Mouse (Mus musculus): ENCODE results near the gene Apof. TPM values are rescaled to one million over a fixed set of nuclear protein-coding genes. Genes with fewer than 3 reads are reported as not detected.

Gene Apof
- total and polyA plus RNA-seq, 3 experiments = 0.66 to 1.3 (median 0.99) TPM

DNA sequence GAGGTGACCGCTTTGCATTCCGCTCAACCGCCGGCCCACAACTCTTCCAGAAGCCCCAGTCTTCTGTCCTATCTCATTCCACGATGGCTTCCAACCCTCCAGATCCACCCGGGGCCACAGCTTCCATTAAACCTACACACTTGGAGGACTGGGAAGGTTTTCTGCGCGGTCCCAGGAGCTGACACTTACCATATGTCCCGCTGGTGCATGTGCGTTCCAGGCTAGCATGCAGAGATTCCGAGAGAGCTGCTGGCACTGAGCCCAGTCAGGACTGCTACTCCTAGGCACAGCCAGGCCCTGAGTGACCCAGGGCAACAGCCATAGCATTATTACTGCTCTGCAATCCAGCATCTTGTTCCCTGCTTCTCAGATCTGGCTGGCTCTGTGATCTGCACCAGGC, 29.2 kb downstream of the Apof start:
- TF ChIP-seq JUN (IDR thresholded peaks at IDR 0.05; ENCODE audit: insufficient read depth, low read depth, low read length) = no peak
- TF ChIP-seq ZMIZ1 (IDR thresholded peaks at IDR 0.05; ENCODE audit: low read depth, low read length) = no peak
- no peak for TF ChIP-seq E2F4 (IDR thresholded peaks at IDR 0.05; ENCODE audit: insufficient replicate concordance, low read depth, low read length)
- no peak for TF ChIP-seq MAFK (IDR thresholded peaks at IDR 0.05; ENCODE audit: insufficient replicate concordance, low read length)
- no peak overlapping the region for H3K4me2 ChIP-seq (ENCODE audit: insufficient read depth, low read depth, poor library complexity, severe bottlenecking)
- H3K9me3 ChIP-seq (replicated peaks; ENCODE audit: low read length) = no peaks in the 10 kb centered on the region
- no peaks in the 10 kb centered on the region; the same call in 1 of the 2 replicates for H3K79me2 ChIP-seq (replicated peaks; ENCODE audit: control insufficient read depth, extremely low read depth, insufficient read depth, poor library complexity, severe bottlenecking)
- peaks cover 3 to 9% of the 10 kb centered on the region in 2 experiments for H3K36me3 ChIP-seq (replicated peaks in 1 of 2; ENCODE audit: control insufficient read depth in 1 of 2, insufficient read depth in 1 of 2, low read length in 1 of 2)
- DNase-seq (ENCODE audit: extremely low read depth) = no peak
- no peak overlapping the region for H3K9ac ChIP-seq (ENCODE audit: insufficient read depth, low read depth)
- dilution Hi-C loops (cut with MboI; ENCODE audit: extremely low pct_ligation_motif_present, extremely low pct_unique_long_range_greater_than_20kb, low sequenced_read_pairs) = no loop called here
- H3K27me3 ChIP-seq (replicated peaks) = no peaks in the 10 kb centered on the region
- no peak overlapping the region for H3K4me3 ChIP-seq (replicated peaks in 1 of 3; ENCODE audit: low read depth in 2 of 3, low read length in 2 of 3, poor library complexity in 1 of 3)
- H3K27ac ChIP-seq (ENCODE audit: insufficient read depth, low read depth) = no peak overlapping the region
- in situ Hi-C loops (cut with MboI; ENCODE audit: low pct_ligation_motif_present, low pct_unique_long_range_greater_than_20kb, low sequenced_read_pairs) = no loop called here
- H3K4me1 ChIP-seq (ENCODE audit: control insufficient read depth in 1 of 2, insufficient read depth in 2 of 2) = peaks cover 10 to 44% of the 10 kb centered on the region in 2 experiments

DNA sequence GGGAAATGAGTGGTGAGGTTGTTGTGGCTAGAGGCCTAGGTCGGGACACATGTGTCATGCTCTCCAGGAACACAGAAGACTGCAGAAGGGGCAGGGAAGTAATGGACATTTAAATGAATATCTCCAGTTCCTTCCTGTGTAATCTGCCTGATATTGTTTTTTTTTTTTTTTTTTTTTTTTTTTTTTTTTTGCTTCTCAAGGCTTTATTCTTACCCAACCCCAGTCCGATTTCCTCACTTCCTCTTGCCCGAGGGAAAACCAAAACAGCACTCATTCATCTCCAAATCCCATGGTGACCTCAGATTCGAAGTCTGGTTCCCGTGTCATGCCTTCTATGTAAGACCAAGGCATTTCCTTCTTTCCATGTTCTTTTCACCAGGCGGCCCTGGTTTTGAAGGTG, 29.8 kb downstream of the Apof start:
- no peaks in the 10 kb centered on the region for H3K27me3 ChIP-seq (replicated peaks)
- in situ Hi-C loops (cut with MboI; ENCODE audit: low pct_ligation_motif_present, low pct_unique_long_range_greater_than_20kb, low sequenced_read_pairs) (no loop called here), dilution Hi-C loops (cut with MboI; ENCODE audit: extremely low pct_ligation_motif_present, extremely low pct_unique_long_range_greater_than_20kb, low sequenced_read_pairs) (no loop called here)
- no peak overlapping the region for H3K4me3 ChIP-seq (replicated peaks in 1 of 3; ENCODE audit: low read depth in 2 of 3, low read length in 2 of 3, poor library complexity in 1 of 3)
- no peaks in the 10 kb centered on the region for H3K9me3 ChIP-seq (replicated peaks; ENCODE audit: low read length)
- H3K4me1 ChIP-seq (ENCODE audit: control insufficient read depth in 1 of 2, insufficient read depth in 2 of 2) = peaks cover 10 to 44% of the 10 kb centered on the region in 2 experiments
- peaks cover 0 to 4% of the 10 kb centered on the region in 2 experiments for H3K36me3 ChIP-seq (replicated peaks in 1 of 2; ENCODE audit: control insufficient read depth in 1 of 2, insufficient read depth in 1 of 2, low read length in 1 of 2)
- H3K27ac ChIP-seq (ENCODE audit: insufficient read depth, low read depth) = peak overlapping the region; percentile 43
- H3K4me2 ChIP-seq (ENCODE audit: insufficient read depth, low read depth, poor library complexity, severe bottlenecking) = no peak overlapping the region
- H3K79me2 ChIP-seq (replicated peaks; ENCODE audit: control insufficient read depth, extremely low read depth, insufficient read depth, poor library complexity, severe bottlenecking) = no peaks in the 10 kb centered on the region; the same call in 1 of the 2 replicates
- peak overlapping the region; percentile 65 for H3K9ac ChIP-seq (ENCODE audit: insufficient read depth, low read depth)
- DNase-seq (ENCODE audit: extremely low read depth) = no peak
- TF ChIP-seq MAX (IDR thresholded peaks at IDR 0.05; ENCODE audit: low read length) (0 out of 2 replicates have a peak, but pooled peaks have one; percentile 37), SIN3A (IDR thresholded peaks at IDR 0.05; ENCODE audit: low read length) (no peak), ETS1 (conservative IDR thresholded peaks at IDR 0.05; ENCODE audit: low read depth, low read length) (no peak), ZC3H11A (IDR thresholded peaks at IDR 0.05; ENCODE audit: low read depth, low read length) (no peak), NRF1 (IDR thresholded peaks at IDR 0.05; ENCODE audit: low read depth, low read length) (no peak), POLR2AphosphoS2 (IDR thresholded peaks at IDR 0.05; ENCODE audit: low read depth, low read length) (no peak), ZKSCAN1 (IDR thresholded peaks at IDR 0.05; ENCODE audit: borderline replicate concordance, low read depth, low read length) (no peak), KAT2A (IDR thresholded peaks at IDR 0.05; ENCODE audit: insufficient replicate concordance, low read length) (no peak), HCFC1 (IDR thresholded peaks at IDR 0.05; ENCODE audit: low read depth, low read length) (peak; percentile 45), ZMIZ1 (IDR thresholded peaks at IDR 0.05; ENCODE audit: low read depth, low read length) (no peak), CHD2 (IDR thresholded peaks at IDR 0.05; ENCODE audit: low read length) (no peak), POLR2A (IDR thresholded peaks at IDR 0.05; ENCODE audit: low read depth, low read length) (no peak), ELF1 (IDR thresholded peaks at IDR 0.05; ENCODE audit: low read depth, low read length) (no peak), NELFE (IDR thresholded peaks at IDR 0.05; ENCODE audit: low read depth, low read length) (0 out of 2 replicates have a peak, but pooled peaks have one; percentile 22), USF1 (IDR thresholded peaks at IDR 0.05; ENCODE audit: low read depth, low read length) (no peak), PAX5 (IDR thresholded peaks at IDR 0.05; ENCODE audit: low read length) (no peak), USF2 (conservative IDR thresholded peaks at IDR 0.05; ENCODE audit: low read depth, low read length) (no peak), GABPA (IDR thresholded peaks at IDR 0.05; ENCODE audit: insufficient replicate concordance, low read depth, low read length) (no peak), E2F4 (IDR thresholded peaks at IDR 0.05; ENCODE audit: insufficient replicate concordance, low read depth, low read length) (no peak), UBTF (IDR thresholded peaks at IDR 0.05; ENCODE audit: low read depth, low read length) (no peak), MAFK (IDR thresholded peaks at IDR 0.05; ENCODE audit: insufficient replicate concordance, low read length) (no peak), JUND (conservative IDR thresholded peaks at IDR 0.05; ENCODE audit: low read depth, low read length) (no peak), EP300 (IDR thresholded peaks at IDR 0.05; ENCODE audit: low read length) (peak; percentile 10; the same call in 1 of the 2 replicates), MEF2A (IDR thresholded peaks at IDR 0.05; ENCODE audit: borderline replicate concordance, low read depth, low read length) (no peak), JUN (IDR thresholded peaks at IDR 0.05; ENCODE audit: insufficient read depth, low read depth, low read length) (no peak), BHLHE40 (IDR thresholded peaks at IDR 0.05; ENCODE audit: low read depth, low read length) (peak; percentile 31; the same call in 1 of the 2 replicates), CHD1 (IDR thresholded peaks at IDR 0.05; ENCODE audit: low read depth, low read length) (no peak), MAZ (IDR thresholded peaks at IDR 0.05; ENCODE audit: low read depth, low read length) (no peak), IRF4 (IDR thresholded peaks at IDR 0.05; ENCODE audit: low read depth, low read length) (no peak), TCF12 (IDR thresholded peaks at IDR 0.05; ENCODE audit: low read depth, low read length) (no peak), RAD21 (IDR thresholded peaks at IDR 0.05; ENCODE audit: low read depth, low read length) (no peak), TBP (conservative IDR thresholded peaks at IDR 0.05; ENCODE audit: low read depth, low read length) (no peak)
